Mouse (Mus musculus): ENCODE data around the gene Nup37. TPM values are rescaled to one million over a fixed set of nuclear protein-coding genes. Genes with fewer than 3 reads are reported as not detected.

Gene Nup37
- 8.9 and 10.6 TPM in 2 replicates for total RNA-seq (2014; rRNA removed)
- 17.8 and 21.7 TPM in 2 replicates for polyA plus RNA-seq (2015; fragmentation: Nextera tagmentation; extraction: Ambion mirVana)

- H3K27ac ChIP-seq = no peak within 1 kb of the TSS
Measured at GRCm38 (mm10) chr10:88146707-88147477, at the start of gene Nup37, which contains the start of gene Parpbp. TSS of gene Nup37 (plus strand) at chr10:88146992. TSS of gene Parpbp (minus strand) at chr10:88146941.

GRCm38 (mm10) chr10:88106169-88106568 lies 40.6 kb upstream of the Nup37 start:
- H3K27ac ChIP-seq = no peak overlapping the region
- no peaks in the 10 kb centered on the region for H3K36me3 ChIP-seq (ENCODE audit: insufficient read depth, low read length)
- H3K9me3 ChIP-seq (ENCODE audit: low read length) = no peaks in the 10 kb centered on the region
- 96% methylated on average over 2 of the region's 2 CpGs for WGBS
- no peak overlapping the region for H3K4me3 ChIP-seq (ENCODE audit: low read length)
- H3K4me1 ChIP-seq (ENCODE audit: insufficient read depth, low read length) = no peaks in the 10 kb centered on the region
- no peak overlapping the region for H3K4me2 ChIP-seq (ENCODE audit: low read depth, low read length)
- no peak for TF ChIP-seq CTCF (IDR thresholded peaks at IDR 0.05; ENCODE audit: low read depth)
- DNase-seq (ENCODE audit: low spot score) (no peak), ATAC-seq (no peak)
- H3K27me3 ChIP-seq (ENCODE audit: insufficient read depth, low read length) = no peaks in the 10 kb centered on the region
- H3K9ac ChIP-seq (replicated peaks; ENCODE audit: low read length) = no peak overlapping the region

More at GRCm38 (mm10) chr10:88146707-88147477, at the start of gene Nup37, which contains the start of gene Parpbp:
- H3K9me3 ChIP-seq (ENCODE audit: low read length) = no peaks in the 10 kb centered on the region
- DNase-seq (ENCODE audit: low spot score) (peak; percentile 92), ATAC-seq (peak; percentile 98)
- H3K4me1 ChIP-seq (ENCODE audit: insufficient read depth, low read length) = peaks cover 5% of the 10 kb centered on the region; the same call in 1 of the 2 replicates
- no peak for TF ChIP-seq CTCF (IDR thresholded peaks at IDR 0.05; ENCODE audit: low read depth)
- peak within 1 kb of the TSS; percentile 81 for H3K4me2 ChIP-seq (ENCODE audit: low read depth, low read length)
- H3K4me3 ChIP-seq (ENCODE audit: low read length) = peak within 1 kb of the TSS; percentile 65
- WGBS = under 1% methylated on average over 53 of the region's 53 CpGs
- peak within 1 kb of the TSS; percentile 70 for H3K9ac ChIP-seq (replicated peaks; ENCODE audit: low read length)
- no peaks in the 10 kb centered on the region for H3K27me3 ChIP-seq (ENCODE audit: insufficient read depth, low read length)
- no peaks in the 10 kb centered on the region for H3K36me3 ChIP-seq (ENCODE audit: insufficient read depth, low read length)

GRCm38 (mm10) chr10:88113290-88113689 lies 33.5 kb upstream of the Nup37 start:
- TF ChIP-seq CTCF (IDR thresholded peaks at IDR 0.05; ENCODE audit: low read depth) = no peak
- Histone ChIP-seq H3K4me3 (ENCODE audit: low read length) (no peak overlapping the region), H3K27me3 (ENCODE audit: insufficient read depth, low read length) (no peaks in the 10 kb centered on the region), H3K9ac (replicated peaks; ENCODE audit: low read length) (no peak overlapping the region), H3K27ac (no peak overlapping the region), H3K36me3 (ENCODE audit: insufficient read depth, low read length) (no peaks in the 10 kb centered on the region), H3K4me1 (ENCODE audit: insufficient read depth, low read length) (no peaks in the 10 kb centered on the region), H3K4me2 (ENCODE audit: low read depth, low read length) (no peak overlapping the region), H3K9me3 (ENCODE audit: low read length) (no peaks in the 10 kb centered on the region)
- peak; percentile 45 for DNase-seq (ENCODE audit: low spot score)
- ATAC-seq = no peak
- WGBS = 58% methylated on average over 2 of the region's 2 CpGs

DNA sequence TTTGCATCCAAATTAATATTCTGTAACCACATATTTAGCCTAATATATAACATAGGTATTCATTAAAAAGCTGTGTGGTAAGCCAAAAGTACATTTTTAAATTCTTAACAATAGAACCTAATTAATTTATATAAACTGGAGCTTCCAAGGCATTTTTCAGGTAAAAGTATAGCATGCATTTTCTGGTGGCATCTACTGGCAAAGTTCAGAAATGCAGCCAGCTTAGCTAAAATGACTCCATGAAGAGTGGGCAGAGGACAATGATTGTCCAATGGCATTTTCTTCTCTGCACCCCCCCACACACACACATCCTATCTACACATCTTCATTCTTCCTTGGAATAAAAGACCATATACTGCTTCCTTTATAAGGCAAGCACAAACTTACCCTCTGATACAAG lies 27.1 kb upstream of the Nup37 start:
- H3K9ac ChIP-seq (replicated peaks; ENCODE audit: low read length) = no peak overlapping the region
- H3K27me3 ChIP-seq (ENCODE audit: insufficient read depth, low read length) = no peaks in the 10 kb centered on the region
- no peak overlapping the region for H3K27ac ChIP-seq
- DNase-seq (ENCODE audit: low spot score) = peak; percentile 55
- no peaks in the 10 kb centered on the region for H3K36me3 ChIP-seq (ENCODE audit: insufficient read depth, low read length)
- H3K4me3 ChIP-seq (ENCODE audit: low read length) = no peak overlapping the region
- no peak for ATAC-seq
- no peak overlapping the region for H3K4me2 ChIP-seq (ENCODE audit: low read depth, low read length)
- peak; percentile 67 for TF ChIP-seq CTCF (IDR thresholded peaks at IDR 0.05; ENCODE audit: low read depth)
- H3K9me3 ChIP-seq (ENCODE audit: low read length) = no peaks in the 10 kb centered on the region
- H3K4me1 ChIP-seq (ENCODE audit: insufficient read depth, low read length) = no peaks in the 10 kb centered on the region

DNA sequence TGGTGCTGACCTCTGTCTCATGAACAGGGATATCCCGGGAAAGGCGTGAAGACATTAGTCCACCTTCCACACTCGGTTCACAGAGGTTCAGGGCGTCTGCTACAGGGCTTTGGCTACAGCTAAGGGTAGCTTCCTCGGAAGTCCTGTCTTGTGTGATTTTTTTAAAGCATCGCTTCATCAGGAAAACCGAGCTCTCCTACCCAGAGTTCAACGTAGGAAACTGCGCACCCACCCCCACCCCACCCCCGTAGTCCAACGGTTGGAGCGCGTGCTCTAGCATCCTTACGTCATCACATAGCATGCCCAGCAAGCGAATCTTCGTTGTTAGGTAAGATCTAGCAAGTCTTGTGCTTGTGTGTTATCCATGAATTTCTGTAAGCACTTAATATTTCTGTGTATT lies 11.2 kb upstream of the Nup37 start:
- Histone ChIP-seq H3K27me3 (ENCODE audit: insufficient read depth, low read length) (no peaks in the 10 kb centered on the region), H3K4me3 (ENCODE audit: low read length) (no peak overlapping the region), H3K27ac (no peak overlapping the region), H3K4me1 (ENCODE audit: insufficient read depth, low read length) (no peaks in the 10 kb centered on the region), H3K4me2 (ENCODE audit: low read depth, low read length) (no peak overlapping the region), H3K9me3 (ENCODE audit: low read length) (no peaks in the 10 kb centered on the region), H3K36me3 (ENCODE audit: insufficient read depth, low read length) (no peaks in the 10 kb centered on the region), H3K9ac (replicated peaks; ENCODE audit: low read length) (no peak overlapping the region)
- no peak for TF ChIP-seq CTCF (IDR thresholded peaks at IDR 0.05; ENCODE audit: low read depth)
- DNase-seq (ENCODE audit: low spot score) (no peak), ATAC-seq (no peak)
- WGBS = 95% methylated on average over 16 of the region's 16 CpGs

GRCm38 (mm10) chr10:88146187-88146586 lies 605 bp upstream of the Nup37 start:
- no peak for TF ChIP-seq CTCF (IDR thresholded peaks at IDR 0.05; ENCODE audit: low read depth)
- ATAC-seq = peak; percentile 15; the same call in 1 of the 2 replicates

GRCm38 (mm10) chr10:88150381-88150780 lies 3.6 kb downstream of the Nup37 start:
- no peak overlapping the region for H3K9ac ChIP-seq (replicated peaks; ENCODE audit: low read length)
- no peak for DNase-seq (ENCODE audit: low spot score)
- H3K36me3 ChIP-seq (ENCODE audit: insufficient read depth, low read length) = peaks cover 7% of the 10 kb centered on the region; the same call in 1 of the 2 replicates
- H3K4me3 ChIP-seq (ENCODE audit: low read length) = no peak overlapping the region
- no peak overlapping the region for H3K27ac ChIP-seq
- peaks cover 5% of the 10 kb centered on the region; the same call in 1 of the 2 replicates for H3K4me1 ChIP-seq (ENCODE audit: insufficient read depth, low read length)
- H3K4me2 ChIP-seq (ENCODE audit: low read depth, low read length) = no peak overlapping the region
- TF ChIP-seq CTCF (IDR thresholded peaks at IDR 0.05; ENCODE audit: low read depth) = no peak
- H3K9me3 ChIP-seq (ENCODE audit: low read length) = no peaks in the 10 kb centered on the region
- 86% methylated on average over 4 of the region's 4 CpGs for WGBS
- ATAC-seq = no peak
- H3K27me3 ChIP-seq (ENCODE audit: insufficient read depth, low read length) = no peaks in the 10 kb centered on the region

More at GRCm38 (mm10) chr10:88146187-88146586, 605 bp upstream of the Nup37 start:
- H3K36me3 ChIP-seq (ENCODE audit: insufficient read depth, low read length) = no peaks in the 10 kb centered on the region
- no peaks in the 10 kb centered on the region for H3K27me3 ChIP-seq (ENCODE audit: insufficient read depth, low read length)
- 25% methylated on average over 7 of the region's 7 CpGs for WGBS
- peak overlapping the region; percentile 70 for H3K9ac ChIP-seq (replicated peaks; ENCODE audit: low read length)
- H3K4me2 ChIP-seq (ENCODE audit: low read depth, low read length) = peak overlapping the region; percentile 81
- DNase-seq (ENCODE audit: low spot score) = no peak
- H3K27ac ChIP-seq = no peak overlapping the region
- no peaks in the 10 kb centered on the region for H3K9me3 ChIP-seq (ENCODE audit: low read length)
- peak overlapping the region; percentile 65 for H3K4me3 ChIP-seq (ENCODE audit: low read length)
- H3K4me1 ChIP-seq (ENCODE audit: insufficient read depth, low read length) = peaks cover 5% of the 10 kb centered on the region; the same call in 1 of the 2 replicates

All from hindbrain, postnatal 0 days (tissue).